Mouse (Mus musculus) megakaryocyte-erythroid progenitor cell, adult 5-6 weeks (primary cell): ENCODE data around the gene Grhl1. TPM values are rescaled to one million over a fixed set of nuclear protein-coding genes. Genes with fewer than 3 reads are reported as not detected.
"Not testable (repeated sequence)": the region's sequence is repeated elsewhere in the genome, so short reads cannot be mapped to it uniquely, and the experiment has no call there.

Experiments
- ATAC-seq: replicated peaks from 2 replicates; pipeline ENCODE4 v1.8.0; 2016; ENCODE audit warnings: mild to moderate bottlenecking, inconsistent platforms; ENCODE audit not compliant: severe bottlenecking, poor library complexity, low FRiP score, low TSS enrichment
- total RNA-seq, 2 experiments: library from RNA; stranded (forward) in 1 of 2; stranded (reverse) in 1 of 2; fragments of 200-1000, 215-1000 nt in 1 of 2; fragments of >200 nt in 1 of 2; fragmentation: Nextera tagmentation in 1 of 2; gene quantifications; 2 replicates each; pipeline ENCODE4 v1.2.3; 2014 to 2017

Grhl1 gene
- total RNA-seq, 2 experiments from 2014 or later = not detected

DNA sequence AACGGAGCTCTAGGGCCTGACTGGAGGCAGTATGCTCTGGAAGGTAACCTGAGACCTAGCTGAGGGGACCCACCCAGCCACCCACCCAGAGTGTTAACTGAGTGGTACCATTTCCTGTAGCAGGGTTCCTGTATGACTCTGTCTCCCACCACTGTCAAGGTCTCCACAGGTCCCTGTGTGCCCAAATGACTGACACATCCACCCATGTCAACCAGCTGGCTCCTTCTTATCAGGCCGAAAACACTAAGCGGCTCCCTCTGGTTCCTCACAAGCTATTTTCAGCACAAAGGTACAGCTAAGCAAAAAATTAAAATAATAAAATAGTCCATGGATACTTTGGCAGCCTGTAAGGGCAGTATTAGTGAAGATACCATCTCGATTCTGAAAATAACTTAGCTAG lies 62.1 kb downstream of the Grhl1 start:
- ATAC-seq = peak; percentile 61

DNA sequence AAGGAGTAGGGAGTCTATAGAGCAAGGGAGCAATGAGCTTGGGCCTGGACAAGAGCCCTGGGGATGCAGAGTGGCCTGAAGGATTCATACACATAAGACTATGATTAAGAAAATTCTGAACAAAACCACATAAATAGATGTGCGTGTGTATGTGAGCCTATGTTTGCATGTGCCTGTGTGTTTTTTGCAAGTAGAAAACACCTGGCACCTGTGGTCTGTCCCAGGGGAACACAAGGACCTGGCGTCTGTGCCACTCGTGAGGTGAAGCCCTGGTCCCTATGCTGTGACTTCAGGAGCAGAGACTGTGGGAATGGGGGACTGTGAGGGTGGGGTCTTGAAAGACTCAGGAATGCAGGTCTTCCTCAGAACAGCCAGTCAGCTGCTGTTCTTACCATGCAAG lies 62.6 kb downstream of the Grhl1 start:
- 0 out of 2 replicates have a peak, but pooled peaks have one; percentile 2 for ATAC-seq

DNA sequence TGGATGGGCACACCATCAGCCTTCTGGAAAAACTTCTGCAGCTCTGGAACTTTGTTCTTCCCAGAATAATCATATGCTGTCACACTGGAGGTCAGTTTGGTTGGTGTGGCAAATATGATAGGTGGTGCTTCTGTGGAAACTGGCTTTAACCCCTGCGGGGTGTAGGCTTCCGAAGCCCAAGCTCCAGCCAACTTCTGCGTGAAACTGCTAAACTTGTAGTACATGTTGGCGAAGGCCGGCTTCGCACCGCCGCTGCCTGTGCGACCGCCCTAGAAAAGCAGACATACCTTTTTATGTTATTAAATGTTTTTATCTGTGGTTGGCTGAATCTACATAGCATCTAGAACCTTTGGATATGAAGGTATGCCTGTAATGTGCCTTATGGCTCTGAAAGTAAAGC lies 66.7 kb downstream of the Grhl1 start:
- ATAC-seq = not testable (repeated sequence)

DNA sequence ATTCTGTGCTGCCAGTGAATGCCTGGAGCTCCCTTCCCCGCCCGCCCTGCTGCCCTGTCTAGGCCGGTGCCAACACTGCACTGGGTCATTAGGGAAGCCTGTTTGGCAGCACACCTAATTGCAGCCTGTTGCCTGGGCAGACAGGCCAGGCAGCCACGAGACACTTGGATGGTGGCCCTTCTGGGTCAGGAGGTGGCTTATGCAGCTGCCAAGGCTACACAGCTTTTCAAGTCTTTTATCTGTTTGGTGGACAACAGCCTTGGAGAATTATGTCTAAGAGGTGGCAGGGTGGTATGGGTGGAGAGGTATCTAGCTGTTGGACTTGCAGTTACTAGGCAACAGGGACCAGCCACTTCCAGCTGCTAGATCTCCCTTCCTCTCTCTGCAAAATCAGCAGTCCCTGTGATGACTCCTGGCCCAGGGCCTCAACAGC lies 70.3 kb downstream of the Grhl1 start:
- no peak for ATAC-seq

DNA sequence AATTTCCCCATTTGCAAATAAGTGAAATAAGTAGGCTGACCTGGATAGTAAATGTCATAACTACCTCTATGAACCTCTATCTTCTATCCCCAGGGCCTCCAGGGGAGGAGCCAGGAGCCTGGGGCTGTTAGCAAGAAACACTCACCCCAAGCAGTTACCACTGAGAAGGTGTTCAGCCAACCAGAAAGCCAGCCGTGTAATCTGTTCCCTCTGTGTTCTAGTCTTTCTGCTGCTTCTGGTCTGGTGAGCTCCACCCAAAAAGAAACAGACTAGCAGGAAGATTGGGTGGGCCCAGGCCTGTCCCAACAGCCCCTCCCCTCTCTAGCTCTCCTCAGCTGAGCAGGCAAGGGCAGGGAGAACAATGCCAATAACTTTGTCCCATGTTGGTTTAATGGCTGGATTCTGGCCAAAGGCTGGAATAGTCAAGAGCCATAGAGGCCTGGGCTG lies 72.1 kb downstream of the Grhl1 start:
- peak; percentile 95 for ATAC-seq

DNA sequence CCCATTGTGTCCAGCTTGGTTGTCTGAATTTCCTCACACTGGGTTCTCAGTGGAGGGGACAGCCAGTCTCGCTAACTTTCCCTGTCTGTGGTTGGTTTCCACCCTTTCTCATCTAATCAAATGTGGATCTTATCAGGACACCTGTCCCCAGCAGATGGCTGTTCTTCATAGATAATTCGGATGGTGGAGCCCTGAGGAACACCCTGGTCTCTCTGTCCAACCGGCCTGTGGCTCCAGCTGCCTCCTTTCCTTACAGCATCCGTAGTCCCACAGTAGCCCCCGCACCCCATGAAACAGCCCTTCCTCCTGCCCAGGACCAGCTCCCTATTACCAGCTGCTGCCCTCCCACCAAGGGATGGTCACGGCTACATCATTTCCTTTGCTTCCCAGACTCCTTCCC lies 73.8 kb downstream of the Grhl1 start:
- ATAC-seq = peak; percentile 49

DNA sequence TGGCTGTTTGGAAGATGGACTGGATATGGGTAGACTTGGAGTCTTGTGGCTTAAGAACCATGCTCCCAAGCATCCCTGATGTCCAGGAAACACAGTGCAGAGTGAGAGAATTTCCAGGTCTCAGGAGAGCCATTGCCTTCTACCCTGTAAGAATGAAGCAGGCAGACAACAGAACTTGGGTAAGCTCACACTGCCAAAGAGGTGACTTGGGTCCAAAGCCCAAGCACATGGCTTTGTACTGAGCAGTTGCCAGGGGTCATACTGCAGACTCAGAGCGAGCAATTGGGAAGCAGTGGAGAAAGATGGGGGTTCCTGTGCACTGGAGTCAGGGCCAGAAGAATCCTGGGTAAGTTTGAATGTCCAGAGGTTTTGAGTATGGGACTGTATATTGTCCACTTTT lies 76.0 kb downstream of the Grhl1 start:
- no peak for ATAC-seq

DNA sequence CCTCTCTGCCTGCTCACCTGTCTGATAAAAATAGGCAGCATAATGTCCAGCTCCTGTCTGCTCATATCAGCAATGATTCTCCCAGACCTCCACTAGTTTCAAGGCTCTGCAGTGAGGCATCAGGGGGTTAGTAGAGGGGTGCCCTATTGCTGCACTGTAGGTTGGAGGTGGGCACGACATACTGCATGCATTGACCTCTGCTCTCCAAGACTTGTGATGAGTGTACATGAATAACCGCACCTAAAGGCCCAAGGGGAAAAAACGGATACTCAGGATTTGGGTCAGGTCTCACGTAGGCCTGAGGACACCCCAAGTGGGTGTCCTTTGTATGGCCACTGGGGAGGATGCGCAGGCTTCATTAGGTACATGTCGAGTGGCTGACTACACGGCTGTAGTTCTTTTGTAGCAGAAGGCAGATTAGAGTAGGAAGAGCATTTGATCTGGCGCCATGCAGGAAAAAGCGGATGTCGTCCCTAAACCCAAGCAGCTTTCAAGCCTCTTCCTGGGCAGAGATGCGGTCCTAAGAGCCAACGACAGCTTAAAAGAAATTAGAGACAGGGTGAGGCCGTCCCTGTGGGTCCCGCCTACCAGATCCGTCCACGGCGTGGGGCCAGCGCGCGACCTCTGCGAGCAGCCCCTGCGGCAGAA lies 78.5 kb downstream of the Grhl1 start:
- no peak for ATAC-seq

DNA sequence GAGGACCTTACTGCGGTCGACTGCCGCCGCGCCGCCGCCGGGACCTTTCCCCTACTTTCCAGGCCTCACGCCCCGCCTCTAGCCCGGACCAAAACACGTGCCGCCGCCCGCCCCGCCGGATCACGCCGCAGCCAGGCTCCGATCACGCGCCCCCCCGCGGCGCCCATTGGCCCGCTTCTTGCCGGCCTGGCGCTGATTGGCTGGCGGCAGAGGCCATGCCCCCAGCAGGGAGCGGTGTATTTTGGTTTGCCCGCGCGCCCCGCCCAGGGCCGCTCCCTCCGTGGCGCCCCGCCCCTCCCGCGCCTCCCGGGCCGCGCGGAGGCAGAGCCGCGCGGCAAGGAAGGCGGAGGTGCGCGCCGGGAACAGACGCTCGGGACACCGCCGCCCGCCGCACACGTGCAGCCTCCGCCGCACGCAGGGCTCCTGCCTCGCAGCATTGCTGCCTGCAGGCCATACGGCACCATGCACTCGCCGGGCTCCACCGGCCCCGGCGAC lies 79.0 kb downstream of the Grhl1 start, which contains the start of gene Klf11:
TSS of gene Klf11 (plus strand) at position 212 of the 495 bp plus-strand sequence.
- peak; percentile 66 for ATAC-seq

DNA sequence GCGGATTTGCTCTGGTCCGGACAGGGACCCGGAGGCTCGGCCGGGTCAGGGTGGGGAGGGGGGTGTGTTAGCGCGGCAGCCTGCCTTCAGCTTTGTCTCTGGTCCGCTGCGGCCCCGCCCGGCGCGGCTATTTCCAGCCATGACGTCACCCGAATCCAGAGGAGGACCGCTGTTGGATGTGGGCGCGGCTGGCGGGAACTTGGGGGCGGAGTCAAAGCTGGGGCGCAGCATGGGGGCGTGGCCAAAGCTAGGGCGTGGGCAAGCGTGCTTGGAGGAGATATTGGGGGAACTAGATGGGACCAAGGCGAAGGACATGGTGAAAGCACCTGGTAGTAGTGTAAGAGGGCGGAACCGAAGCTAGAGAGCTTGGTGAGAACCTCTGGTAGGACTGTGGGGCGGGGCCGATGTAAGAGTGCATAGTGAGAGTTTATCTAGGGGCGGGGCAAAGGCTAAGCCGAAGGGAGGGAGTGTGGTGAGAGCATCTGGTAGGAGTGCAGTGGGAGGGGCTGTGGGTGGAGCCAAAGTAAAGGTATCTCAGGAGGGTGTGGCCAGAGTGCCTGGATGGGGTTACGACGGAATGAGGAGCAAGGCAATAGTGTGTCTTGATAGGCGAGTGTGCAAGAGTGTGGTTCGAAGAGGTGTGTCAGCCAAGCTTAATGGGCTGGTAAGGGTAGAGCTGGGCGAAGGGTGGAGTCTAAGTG lies 79.7 kb downstream of the Grhl1 start:
- peak; percentile 90 for ATAC-seq

DNA sequence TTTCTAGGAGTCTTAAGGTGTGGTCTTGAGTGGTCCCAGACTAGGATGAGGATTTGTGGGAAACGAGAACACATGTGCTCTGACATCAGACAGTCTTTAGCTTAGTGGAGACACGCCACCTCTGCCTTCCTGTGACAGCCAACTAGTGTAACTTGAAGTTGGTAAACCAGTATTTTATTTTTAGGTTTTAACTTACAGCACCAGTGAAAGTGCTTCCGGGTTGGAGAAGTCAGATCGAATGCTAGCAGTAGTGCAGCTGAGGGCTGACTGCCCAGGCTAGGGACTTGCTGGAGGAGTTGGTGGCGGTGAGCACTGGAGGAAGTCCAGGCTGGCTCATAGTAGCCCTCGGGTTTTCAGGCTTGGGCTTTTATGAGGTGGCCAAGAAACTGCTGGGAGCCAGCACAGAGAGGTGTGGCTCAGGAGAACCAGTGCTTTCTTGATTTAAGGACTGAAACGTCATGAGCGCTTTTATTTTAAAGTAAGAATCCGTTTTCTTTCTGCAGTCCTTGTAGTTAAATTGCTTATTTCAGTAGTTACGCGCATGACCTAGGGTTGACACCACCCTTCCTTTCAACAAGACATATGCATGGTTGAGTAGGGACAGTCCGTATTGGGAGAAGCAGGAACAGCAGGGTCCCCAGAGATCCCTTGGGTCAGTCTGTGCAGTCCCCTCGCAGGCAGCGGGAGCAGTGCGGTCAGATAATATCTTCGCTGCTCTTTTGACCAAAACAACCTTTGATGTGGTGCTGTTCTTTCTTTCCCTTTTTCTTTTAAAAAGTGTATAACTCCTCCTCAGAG lies 82.2 kb downstream of the Grhl1 start:
- no peak for ATAC-seq

DNA sequence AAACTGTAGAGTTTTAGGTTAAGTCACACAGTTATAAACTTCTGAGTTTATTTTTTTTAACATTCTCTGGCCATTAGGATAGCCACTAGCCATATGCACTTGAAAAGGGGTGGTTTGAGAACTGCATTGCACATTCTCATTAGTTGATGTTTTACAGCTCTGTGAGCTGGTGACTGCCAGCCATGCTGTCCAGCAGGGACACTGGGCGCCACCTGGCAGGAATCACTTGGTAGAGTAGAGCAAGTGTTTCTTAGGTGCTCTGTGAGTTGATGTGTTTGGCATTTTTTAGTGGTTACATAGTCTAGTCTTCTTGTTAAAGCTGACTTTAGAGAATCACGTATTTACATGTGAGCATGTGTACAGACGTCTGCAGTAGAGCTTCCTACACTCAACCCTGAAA lies 84.4 kb downstream of the Grhl1 start:
- no peak for ATAC-seq

DNA sequence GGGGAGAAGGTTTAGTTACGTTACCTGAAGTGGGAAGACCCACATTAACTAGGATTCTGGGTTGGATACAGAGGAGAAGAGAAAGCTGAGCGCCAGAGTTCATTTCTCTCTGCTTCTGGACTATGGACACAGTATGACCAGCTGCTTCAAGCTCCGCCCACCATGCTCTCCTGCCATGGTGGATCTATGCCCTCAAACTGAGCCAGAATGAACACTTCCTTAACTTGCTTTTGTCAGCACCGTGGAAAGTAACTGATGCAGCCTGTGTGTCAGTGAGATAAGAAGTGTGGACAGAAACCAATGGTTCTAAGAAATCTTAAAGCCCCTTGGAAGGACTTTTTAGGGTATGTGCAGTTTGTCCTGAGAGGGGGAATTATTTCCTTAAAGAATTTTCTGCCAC lies 86.9 kb downstream of the Grhl1 start:
- peak; percentile 67 for ATAC-seq

DNA sequence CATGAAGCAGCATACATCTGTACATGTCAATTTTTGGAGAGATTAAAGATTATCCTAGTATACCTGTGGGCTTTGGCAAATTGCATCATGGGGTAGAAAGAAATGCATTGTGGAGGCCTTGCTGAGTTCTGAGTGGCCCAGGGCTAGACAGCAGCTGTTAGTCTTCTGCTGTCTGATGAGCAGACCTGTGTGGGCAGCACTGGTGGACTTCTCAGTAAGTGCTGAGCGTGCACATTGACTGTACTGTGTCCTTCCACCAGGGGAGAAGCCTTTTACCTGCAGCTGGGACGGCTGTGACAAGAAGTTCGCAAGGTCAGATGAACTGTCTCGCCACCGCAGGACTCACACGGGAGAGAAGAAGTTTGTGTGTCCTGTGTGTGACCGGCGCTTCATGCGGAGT lies 87.8 kb downstream of the Grhl1 start:
- ATAC-seq = no peak

DNA sequence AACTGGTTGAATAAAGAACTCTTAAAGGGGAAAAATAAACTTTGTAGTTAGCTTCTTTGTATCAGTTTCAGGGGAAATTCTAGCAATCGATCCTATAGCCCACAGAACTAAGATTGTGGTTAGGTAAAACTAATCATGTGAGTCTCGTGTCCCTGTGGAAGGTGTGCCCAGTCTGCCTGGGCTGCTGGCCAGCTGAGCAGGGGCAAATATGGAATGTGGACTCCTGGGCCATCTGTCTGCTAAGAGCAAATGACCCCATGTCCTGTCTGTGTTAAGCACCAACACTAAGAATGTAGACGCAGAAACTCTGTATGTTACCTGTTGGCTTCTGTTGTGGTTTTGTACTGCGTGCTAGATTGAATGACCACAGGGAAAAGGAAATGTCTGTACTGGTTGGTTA lies 89.0 kb downstream of the Grhl1 start:
- no peak for ATAC-seq

DNA sequence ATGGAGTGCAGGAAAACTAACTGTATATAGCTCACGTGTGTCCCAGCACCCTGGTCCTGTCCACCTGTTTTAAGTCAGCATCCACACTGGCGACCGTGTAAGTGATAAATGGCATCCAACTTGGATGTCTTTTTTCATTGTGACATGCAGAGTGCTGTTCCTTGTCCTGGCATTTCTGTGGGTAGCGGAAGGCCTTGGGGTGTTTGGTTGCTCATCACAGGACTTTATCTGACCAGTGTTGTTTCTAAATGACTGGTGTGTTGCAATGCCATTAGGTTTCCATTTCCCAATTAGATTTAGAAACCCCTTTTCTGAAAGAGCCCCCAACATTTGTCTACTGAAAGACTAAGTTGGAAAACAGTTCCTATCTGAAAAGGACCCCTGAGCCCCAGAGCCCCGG lies 90.0 kb downstream of the Grhl1 start:
- ATAC-seq = no peak
